Mouse (Mus musculus) olfactory bulb, adult 2 months (tissue): ENCODE measurements around the gene Pde6b.

Experiments
- CTCF ChIP-seq: fragments of 200-500 bp; IDR thresholded peaks from 2 replicates; pipeline ENCODE4 v1.5.1; 2012; ENCODE audit warnings: low read depth, mild to moderate bottlenecking, low read length, moderate library complexity; ENCODE audit not compliant: insufficient read depth
- POLR2A ChIP-seq: fragments of 200-500 bp; IDR thresholded peaks from 2 replicates; pipeline ENCODE4 v1.6.1; 2012; ENCODE audit warnings: mild to moderate bottlenecking, low read depth, low read length, moderate library complexity; ENCODE audit not compliant: insufficient read depth

DNA sequence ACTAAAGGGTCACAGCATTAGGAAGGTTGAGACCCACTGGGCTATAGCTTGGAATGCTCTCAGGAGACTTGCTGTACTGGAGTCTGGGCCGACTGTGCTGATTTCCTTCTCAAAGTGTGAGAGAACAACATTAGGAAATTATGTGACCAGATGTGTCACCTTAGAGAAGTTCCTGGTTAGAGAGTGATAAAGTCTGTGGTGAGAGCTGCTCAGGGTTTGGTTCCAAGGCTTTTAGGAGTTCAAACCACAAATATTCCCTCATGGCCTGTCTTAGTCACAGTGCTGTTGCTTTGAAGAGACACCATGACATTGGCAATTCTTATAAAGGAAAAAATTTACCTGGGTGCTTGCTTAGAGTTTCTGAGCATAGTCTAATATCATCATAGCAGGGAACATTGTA lies 12.1 kb upstream of the Pde6b start:
- no peak for TF ChIP-seq CTCF
- no peak for TF ChIP-seq POLR2A
